Mouse (Mus musculus): ENCODE data around the gene Hoga1. TPM values are rescaled to one million over a fixed set of nuclear protein-coding genes. Genes with fewer than 3 reads are reported as not detected.

Gene Hoga1
- polyA plus RNA-seq, 1 experiment from 2014 or later = 1.3 TPM

DNA sequence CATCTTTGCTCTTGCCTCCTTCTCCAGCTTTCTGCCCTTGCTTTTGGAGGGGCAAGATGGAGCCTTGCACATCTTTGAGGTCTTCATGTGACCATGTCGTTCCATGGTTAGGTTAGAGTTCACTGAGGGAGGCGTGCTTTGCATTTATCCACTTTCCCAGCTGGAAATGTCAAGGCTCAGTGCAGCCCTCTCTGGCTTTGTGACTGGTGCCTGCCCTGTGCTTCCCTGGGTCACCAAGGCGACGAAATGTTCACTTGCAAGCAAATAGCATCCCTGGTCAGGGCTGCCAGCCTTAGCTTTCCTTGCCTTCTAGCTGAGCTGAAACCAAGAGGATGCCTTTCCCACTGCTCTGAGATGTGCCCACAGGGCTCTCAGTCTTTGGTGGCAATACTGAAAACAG, 35.0 kb upstream of the Hoga1 start:
- Histone ChIP-seq H3K27ac (replicated peaks) (no peak overlapping the region), H3K36me3 (no peaks in the 10 kb centered on the region), H3K27me3 (no peaks in the 10 kb centered on the region), H3K4me3 (no peak overlapping the region), H3K4me1 (peaks cover 6% of the 10 kb centered on the region), H3K9ac (replicated peaks) (no peak overlapping the region), H3K9me3 (no peaks in the 10 kb centered on the region), H3K4me2 (replicated peaks) (no peak overlapping the region)
- WGBS = 56% methylated on average over 4 of the region's 4 CpGs
- ATAC-seq (ENCODE audit: low FRiP score, low read depth) = no peak

DNA sequence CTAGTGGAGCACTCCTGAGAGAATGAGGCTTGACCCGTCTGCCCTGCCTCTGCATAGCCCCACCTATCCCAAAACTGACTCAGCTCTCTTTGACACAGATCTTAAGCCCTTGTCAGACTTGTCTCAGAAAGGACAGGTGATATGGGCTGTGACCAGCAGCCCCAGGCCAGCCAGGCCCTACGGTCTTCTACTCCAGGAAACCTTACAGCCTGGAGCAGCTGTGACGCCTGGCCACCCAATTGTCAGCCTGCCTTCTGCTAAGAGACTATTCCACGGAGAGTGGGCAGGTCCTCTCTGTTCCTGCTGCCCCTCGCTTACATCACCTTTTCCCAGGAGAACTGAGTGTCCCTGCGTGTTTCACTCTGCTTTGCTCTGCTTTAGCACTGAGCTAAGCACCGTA, 34.3 kb upstream of the Hoga1 start:
- Histone ChIP-seq H3K4me3 (no peak overlapping the region), H3K4me1 (peaks cover 6% of the 10 kb centered on the region), H3K36me3 (no peaks in the 10 kb centered on the region), H3K4me2 (replicated peaks) (no peak overlapping the region), H3K9ac (replicated peaks) (no peak overlapping the region), H3K27me3 (no peaks in the 10 kb centered on the region), H3K27ac (replicated peaks) (no peak overlapping the region), H3K9me3 (no peaks in the 10 kb centered on the region)
- no peak for ATAC-seq (ENCODE audit: low FRiP score, low read depth)
- WGBS = 87% methylated on average over 7 of the region's 7 CpGs

- ATAC-seq (ENCODE audit: low FRiP score, low read depth) = no peak
- Histone ChIP-seq H3K4me3 (no peak overlapping the region), H3K4me1 (peaks cover 6% of the 10 kb centered on the region; the same call in 1 of the 2 replicates), H3K27ac (replicated peaks) (no peak overlapping the region), H3K9ac (replicated peaks) (no peak overlapping the region), H3K4me2 (replicated peaks) (no peak overlapping the region), H3K9me3 (no peaks in the 10 kb centered on the region), H3K36me3 (no peaks in the 10 kb centered on the region), H3K27me3 (no peaks in the 10 kb centered on the region)
- WGBS = 85% methylated on average over 3 of the region's 3 CpGs
Observed at GRCm38 (mm10) chr19:42014231-42014825, 31.1 kb upstream of the Hoga1 start.

DNA sequence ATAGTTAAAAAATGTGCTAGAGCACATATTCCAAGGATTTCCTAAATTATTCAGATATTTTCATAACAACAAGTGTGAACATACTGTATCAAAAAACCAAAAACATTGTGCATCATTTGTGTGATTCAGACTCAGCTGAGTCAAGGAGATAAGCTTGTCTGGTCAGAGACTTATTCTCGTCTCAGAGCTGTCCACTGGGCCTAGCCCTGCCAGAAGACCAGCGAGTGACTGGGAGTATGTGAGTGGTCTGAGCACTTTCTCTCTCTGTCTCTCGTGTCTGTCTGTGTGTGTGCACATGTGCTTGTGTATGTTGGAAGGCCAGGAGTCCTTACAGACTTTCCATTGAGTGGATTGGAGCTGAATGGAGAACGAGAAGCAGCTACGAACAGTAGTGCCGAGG, 30.4 kb upstream of the Hoga1 start:
- 77% methylated on average over 6 of the region's 6 CpGs for WGBS
- H3K36me3 ChIP-seq = no peaks in the 10 kb centered on the region
- no peaks in the 10 kb centered on the region for H3K9me3 ChIP-seq
- H3K9ac ChIP-seq (replicated peaks) = no peak overlapping the region
- no peak overlapping the region for H3K4me2 ChIP-seq (replicated peaks)
- H3K27ac ChIP-seq (replicated peaks) = no peak overlapping the region
- peaks cover 6% of the 10 kb centered on the region; the same call in 1 of the 2 replicates for H3K4me1 ChIP-seq
- no peak overlapping the region for H3K4me3 ChIP-seq
- no peak for ATAC-seq (ENCODE audit: low FRiP score, low read depth)
- no peaks in the 10 kb centered on the region for H3K27me3 ChIP-seq

GRCm38 (mm10) chr19:42016251-42016650, 29.2 kb upstream of the Hoga1 start:
- 68% methylated on average over 4 of the region's 4 CpGs for WGBS
- H3K4me1 ChIP-seq = peaks cover 4% of the 10 kb centered on the region; the same call in 1 of the 2 replicates
- H3K9me3 ChIP-seq = no peaks in the 10 kb centered on the region
- H3K36me3 ChIP-seq = no peaks in the 10 kb centered on the region
- ATAC-seq (ENCODE audit: low FRiP score, low read depth) = no peak
- H3K27ac ChIP-seq (replicated peaks) = no peak overlapping the region
- no peak overlapping the region for H3K4me2 ChIP-seq (replicated peaks)
- H3K27me3 ChIP-seq = no peaks in the 10 kb centered on the region
- no peak overlapping the region for H3K9ac ChIP-seq (replicated peaks)
- no peak overlapping the region for H3K4me3 ChIP-seq

GRCm38 (mm10) chr19:42016840-42017239, 28.6 kb upstream of the Hoga1 start:
- Histone ChIP-seq H3K27me3 (no peaks in the 10 kb centered on the region), H3K4me2 (replicated peaks) (no peak overlapping the region), H3K9ac (replicated peaks) (no peak overlapping the region), H3K4me3 (no peak overlapping the region), H3K36me3 (no peaks in the 10 kb centered on the region), H3K27ac (replicated peaks) (0 out of 2 replicates have a peak overlapping the region, but pooled peaks have one; percentile 8), H3K9me3 (no peaks in the 10 kb centered on the region), H3K4me1 (peaks cover 4% of the 10 kb centered on the region; the same call in 1 of the 2 replicates)
- no peak for ATAC-seq (ENCODE audit: low FRiP score, low read depth)
- WGBS = 61% methylated on average over 5 of the region's 5 CpGs

DNA sequence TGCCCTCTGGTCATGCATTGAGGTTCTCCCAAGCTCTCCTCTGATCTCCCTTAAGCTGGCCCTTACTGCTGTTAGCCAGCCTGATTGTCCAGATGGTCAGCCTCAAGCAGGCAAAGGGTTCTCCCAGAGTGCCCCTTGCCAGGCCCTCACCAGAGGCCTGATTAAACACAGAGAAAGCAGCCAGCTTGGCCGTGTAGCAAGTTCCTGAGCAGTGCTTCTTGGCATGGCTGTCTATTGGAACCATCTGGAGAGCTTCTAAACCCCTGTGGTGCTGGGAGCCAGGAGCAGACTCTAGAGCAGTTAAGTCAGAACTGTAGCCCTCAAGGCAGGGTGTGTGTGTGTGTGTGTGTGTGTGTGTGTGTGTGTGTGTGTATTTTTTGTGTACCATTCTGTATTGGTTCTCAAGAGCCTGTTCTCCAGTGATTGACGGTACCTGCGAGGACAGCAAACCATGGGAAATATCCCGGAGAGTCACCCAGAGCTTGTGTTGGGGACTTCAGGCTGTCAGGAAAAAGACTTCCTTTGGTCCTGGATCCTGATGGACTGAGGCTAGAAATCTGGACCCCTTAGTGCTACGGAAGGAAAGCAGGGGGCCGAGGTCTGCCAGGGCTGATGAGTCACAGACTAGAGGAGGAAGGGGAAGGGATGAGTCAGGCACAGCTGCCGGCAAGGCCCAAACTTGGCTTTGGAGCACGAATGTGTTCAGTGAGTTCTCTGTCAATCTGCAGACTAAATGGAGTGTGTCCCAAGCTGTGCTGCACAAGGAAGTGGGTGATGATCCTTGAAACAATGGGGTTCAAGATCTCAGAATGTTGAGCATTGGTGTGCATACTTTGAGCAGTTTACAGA, 27.8 kb upstream of the Hoga1 start:
- Histone ChIP-seq H3K27me3 (no peaks in the 10 kb centered on the region), H3K9ac (replicated peaks) (no peak overlapping the region), H3K9me3 (no peaks in the 10 kb centered on the region), H3K4me2 (replicated peaks) (no peak overlapping the region), H3K27ac (replicated peaks) (0 out of 2 replicates have a peak overlapping the region, but pooled peaks have one; percentile 8), H3K4me1 (peaks cover 4% of the 10 kb centered on the region; the same call in 1 of the 2 replicates), H3K4me3 (no peak overlapping the region), H3K36me3 (no peaks in the 10 kb centered on the region)
- WGBS = 76% methylated on average over 8 of the region's 8 CpGs
- ATAC-seq (ENCODE audit: low FRiP score, low read depth) = no peak

DNA sequence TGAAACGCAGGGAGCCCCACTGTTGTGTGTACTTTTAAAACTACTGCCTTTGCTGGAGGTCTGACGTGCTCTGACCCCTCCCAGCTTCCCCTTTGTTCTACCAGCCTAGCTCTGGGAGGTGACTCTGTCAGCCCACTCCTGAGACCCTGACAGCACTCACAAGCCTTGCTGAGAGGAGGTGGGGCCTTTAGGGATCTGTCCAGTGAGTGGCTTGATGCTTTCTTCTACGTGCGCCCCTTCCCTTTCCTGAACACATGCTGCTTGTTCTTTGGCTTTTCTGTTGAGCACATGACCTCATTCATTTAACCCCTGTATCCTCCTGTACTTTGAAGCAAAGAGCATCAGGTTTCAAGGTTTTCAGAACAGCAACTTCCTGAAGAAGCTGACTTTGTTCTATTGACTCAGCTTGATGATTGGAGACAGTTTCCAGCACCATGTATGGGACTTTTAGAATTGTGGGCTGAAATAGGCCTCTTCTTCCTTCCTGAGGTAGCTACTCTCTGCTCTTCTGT, 26.3 kb upstream of the Hoga1 start:
- Histone ChIP-seq H3K27me3 (no peaks in the 10 kb centered on the region), H3K9me3 (no peaks in the 10 kb centered on the region), H3K27ac (replicated peaks) (0 out of 2 replicates have a peak overlapping the region, but pooled peaks have one; percentile 20), H3K36me3 (no peaks in the 10 kb centered on the region), H3K4me2 (replicated peaks) (no peak overlapping the region), H3K4me1 (peaks cover 4% of the 10 kb centered on the region; the same call in 1 of the 2 replicates), H3K4me3 (no peak overlapping the region), H3K9ac (replicated peaks) (no peak overlapping the region)
- 40% methylated on average over 4 of the region's 4 CpGs for WGBS
- ATAC-seq (ENCODE audit: low FRiP score, low read depth) = no peak

DNA sequence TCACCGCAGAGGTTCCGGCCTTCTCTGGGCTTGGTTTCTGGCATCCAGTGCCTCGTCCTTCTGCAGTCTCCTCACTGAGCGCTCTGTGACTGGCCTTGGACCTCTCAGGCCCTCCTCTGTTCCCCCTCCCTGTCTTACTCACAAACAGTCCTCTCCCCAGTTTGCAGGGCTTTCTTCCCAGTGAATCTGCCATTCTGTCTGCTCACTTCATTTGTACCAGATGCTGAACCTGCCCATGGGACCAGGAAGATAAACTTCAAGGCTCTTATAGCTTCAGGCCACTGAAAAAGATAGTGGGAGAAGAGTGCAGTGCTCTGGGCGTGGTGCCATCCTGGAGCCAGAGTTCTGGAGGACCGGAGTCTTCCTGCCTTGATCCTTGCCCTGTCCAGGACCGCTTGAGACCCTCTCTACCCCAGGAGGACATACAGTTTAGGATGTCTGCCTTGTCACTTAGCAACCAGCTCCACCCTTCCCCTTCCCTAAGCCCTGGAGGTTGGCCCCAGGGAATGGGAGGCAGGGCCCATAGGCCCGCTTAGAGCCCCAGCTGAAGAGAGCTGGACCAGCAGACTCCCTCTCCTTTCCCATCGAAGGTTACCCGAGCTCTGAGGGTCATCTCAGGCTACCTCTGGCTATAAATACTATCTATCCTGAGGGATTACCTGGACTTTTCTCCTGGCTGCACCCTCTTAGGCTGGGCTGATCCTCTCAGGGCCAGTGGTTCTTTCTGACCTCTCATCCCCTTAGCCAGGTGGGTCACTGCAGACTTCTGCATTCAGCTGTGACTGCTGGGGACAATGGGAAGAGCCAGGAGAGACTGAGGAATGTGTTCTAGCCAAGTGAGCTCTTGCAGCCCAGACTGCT, 23.5 kb upstream of the Hoga1 start:
- WGBS = 55% methylated on average over 10 of the region's 10 CpGs
- peaks cover 4% of the 10 kb centered on the region; the same call in 1 of the 2 replicates for H3K4me1 ChIP-seq
- no peak overlapping the region for H3K4me2 ChIP-seq (replicated peaks)
- H3K27ac ChIP-seq (replicated peaks) = no peak overlapping the region
- ATAC-seq (ENCODE audit: low FRiP score, low read depth) = no peak
- no peak overlapping the region for H3K4me3 ChIP-seq
- H3K9ac ChIP-seq (replicated peaks) = no peak overlapping the region
- no peaks in the 10 kb centered on the region for H3K27me3 ChIP-seq
- no peaks in the 10 kb centered on the region for H3K36me3 ChIP-seq
- H3K9me3 ChIP-seq = no peaks in the 10 kb centered on the region

DNA sequence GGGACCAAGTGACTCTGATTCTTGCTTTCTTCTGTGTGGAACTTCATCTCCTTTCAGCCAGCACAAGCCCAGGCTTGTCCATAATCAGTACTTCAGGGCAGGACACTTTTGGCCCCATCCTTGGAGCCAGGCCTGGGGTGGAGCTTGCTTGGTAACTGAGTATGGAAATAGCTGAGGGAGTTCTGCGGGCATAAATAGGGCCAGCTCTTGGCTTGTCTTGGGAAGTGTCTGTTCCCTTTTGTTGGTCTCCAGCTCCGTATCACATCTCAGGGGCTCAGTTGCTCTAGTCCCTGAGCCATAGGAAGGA, 22.9 kb upstream of the Hoga1 start:
- H3K36me3 ChIP-seq = no peaks in the 10 kb centered on the region
- WGBS = 78% methylated on average over 2 of the region's 2 CpGs
- ATAC-seq (ENCODE audit: low FRiP score, low read depth) = no peak

DNA sequence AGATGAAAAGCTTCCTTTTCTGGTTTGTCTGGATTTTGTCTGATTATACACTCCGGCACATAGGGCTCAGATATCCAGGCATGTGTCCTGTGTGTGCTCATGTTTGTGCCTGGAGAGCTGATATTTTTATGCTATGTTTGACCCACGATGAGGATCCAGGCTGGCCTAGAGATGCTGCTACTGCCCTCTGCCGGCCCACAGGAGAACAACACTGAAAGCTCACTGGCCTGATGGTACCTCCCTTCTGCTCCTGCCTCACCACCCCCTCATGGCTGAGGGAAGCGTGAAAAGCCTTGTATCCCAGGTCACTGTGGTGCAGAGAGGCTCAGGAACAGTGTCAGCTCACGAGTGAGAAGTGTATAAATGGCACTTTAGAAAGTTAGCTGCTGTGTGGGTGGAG, 19.3 kb upstream of the Hoga1 start:
- 10% methylated on average over 5 of the region's 5 CpGs for WGBS
- no peak overlapping the region for H3K27ac ChIP-seq (replicated peaks)
- H3K4me2 ChIP-seq (replicated peaks) = no peak overlapping the region
- no peaks in the 10 kb centered on the region for H3K27me3 ChIP-seq
- H3K9me3 ChIP-seq = no peaks in the 10 kb centered on the region
- H3K4me1 ChIP-seq = no peaks in the 10 kb centered on the region; the same call in 1 of the 2 replicates
- ATAC-seq (ENCODE audit: low FRiP score, low read depth) = 0 out of 2 replicates have a peak, but pooled peaks have one; percentile 27
- no peaks in the 10 kb centered on the region for H3K36me3 ChIP-seq
- no peak overlapping the region for H3K9ac ChIP-seq (replicated peaks)
- H3K4me3 ChIP-seq = no peak overlapping the region

More for the DNA sequence above, 22.9 kb upstream of the Hoga1 start:
- no peak overlapping the region for H3K4me3 ChIP-seq
- no peaks in the 10 kb centered on the region for H3K27me3 ChIP-seq
- H3K4me1 ChIP-seq = no peaks in the 10 kb centered on the region; the same call in 1 of the 2 replicates
- no peak overlapping the region for H3K4me2 ChIP-seq (replicated peaks)
- no peaks in the 10 kb centered on the region for H3K9me3 ChIP-seq
- no peak overlapping the region for H3K9ac ChIP-seq (replicated peaks)
- no peak overlapping the region for H3K27ac ChIP-seq (replicated peaks)
